Mouse (Mus musculus): Measurements from ENCODE around the gene BC005561.
"Not testable (repeated sequence)": the region's sequence is repeated elsewhere in the genome, so short reads cannot be mapped to it uniquely, and the experiment has no call there.

Gene BC005561

GRCm38 (mm10) chr5:104508195-104508891, at the start of gene BC005561:
Gene BC005561 (plus strand): TSS chr5:104508352.
- DNase-seq: peak; percentile 60 to 76

- DNase-seq: peak; percentile 7 to 22
Measured at GRCm38 (mm10) chr5:104458832-104459705, 49.1 kb upstream of the BC005561 start, which contains the start of gene Pkd2. Gene Pkd2 (plus strand): TSS chr5:104459450.

GRCm38 (mm10) chr5:104459706-104460455, 48.3 kb upstream of the BC005561 start:
- DNase-seq: no peak

- no peak for DNase-seq
Measured at GRCm38 (mm10) chr5:104460456-104460838, 47.7 kb upstream of the BC005561 start.

GRCm38 (mm10) chr5:104460856-104461255, 47.3 kb upstream of the BC005561 start:
- no peak for DNase-seq

- DNase-seq: no peak
Measured at GRCm38 (mm10) chr5:104465279-104465678, 42.9 kb upstream of the BC005561 start.

GRCm38 (mm10) chr5:104465731-104466130, 42.4 kb upstream of the BC005561 start:
- no peak for DNase-seq

- DNase-seq: no peak
Measured at GRCm38 (mm10) chr5:104466816-104467215, 41.3 kb upstream of the BC005561 start.

- DNase-seq: no peak
Measured at GRCm38 (mm10) chr5:104468586-104468985, 39.6 kb upstream of the BC005561 start.

- no peak for DNase-seq
Measured at GRCm38 (mm10) chr5:104470981-104471391, 37.2 kb upstream of the BC005561 start.

GRCm38 (mm10) chr5:104472371-104472770, 35.8 kb upstream of the BC005561 start:
- DNase-seq: peak in 1 of 2 experiments; percentile 25

GRCm38 (mm10) chr5:104480367-104480766, 27.8 kb upstream of the BC005561 start:
- DNase-seq: no peak

- no peak for DNase-seq
Measured at GRCm38 (mm10) chr5:104482856-104483255, 25.3 kb upstream of the BC005561 start.

- no peak for DNase-seq
Measured at GRCm38 (mm10) chr5:104491561-104491960, 16.6 kb upstream of the BC005561 start.

GRCm38 (mm10) chr5:104504883-104505282, 3.3 kb upstream of the BC005561 start:
- DNase-seq: no peak

- no peak for DNase-seq
Measured at GRCm38 (mm10) chr5:104507829-104508194, 340 bp upstream of the BC005561 start.

- no peak for DNase-seq
Measured at GRCm38 (mm10) chr5:104511211-104511610, 3.1 kb downstream of the BC005561 start.

- DNase-seq: no peak
Measured at GRCm38 (mm10) chr5:104538612-104539011, 30.5 kb downstream of the BC005561 start.

GRCm38 (mm10) chr5:104539331-104539730, 31.2 kb downstream of the BC005561 start:
- no peak for DNase-seq

GRCm38 (mm10) chr5:104568079-104568478, 59.9 kb downstream of the BC005561 start:
- not testable (repeated sequence) for DNase-seq

- peak in 1 of 2 experiments; percentile 12 for DNase-seq
Measured at GRCm38 (mm10) chr5:104570766-104571165, 62.6 kb downstream of the BC005561 start.

GRCm38 (mm10) chr5:104571282-104571921, 63.2 kb downstream of the BC005561 start:
- DNase-seq: peak; percentile 64 to 67

All from spleen, adult 18-20 months (tissue).